Mouse (Mus musculus): ENCODE results near the gene Psmb1.
"Not testable (repeated sequence)": the region's sequence is repeated elsewhere in the genome, so short reads cannot be mapped to it uniquely, and the experiment has no call there.

Psmb1 gene

GRCm38 (mm10) chr17:15461921-15462495, 37.5 kb downstream of the Psmb1 start:
- peak in 1 of 2 experiments; percentile 15 for DNase-seq (ENCODE audit: low spot score in 2 of 2)

- no peak for DNase-seq (ENCODE audit: low spot score in 2 of 2)
Observed at GRCm38 (mm10) chr17:15459761-15460160, 39.8 kb downstream of the Psmb1 start.

GRCm38 (mm10) chr17:15456595-15456994, 43.0 kb downstream of the Psmb1 start:
- DNase-seq (ENCODE audit: low spot score in 2 of 2), result no peak

- no peak for DNase-seq (ENCODE audit: low spot score in 2 of 2)
Observed at GRCm38 (mm10) chr17:15455203-15455602, 44.3 kb downstream of the Psmb1 start.

GRCm38 (mm10) chr17:15449606-15450005, 49.9 kb downstream of the Psmb1 start:
- DNase-seq (ENCODE audit: low spot score in 2 of 2), result no peak

- not testable (repeated sequence) for DNase-seq (ENCODE audit: low spot score in 2 of 2)
Observed at GRCm38 (mm10) chr17:15449144-15449543, 50.4 kb downstream of the Psmb1 start.

GRCm38 (mm10) chr17:15447831-15448230, 51.7 kb downstream of the Psmb1 start:
- DNase-seq (ENCODE audit: low spot score in 2 of 2), result no peak

DNA sequence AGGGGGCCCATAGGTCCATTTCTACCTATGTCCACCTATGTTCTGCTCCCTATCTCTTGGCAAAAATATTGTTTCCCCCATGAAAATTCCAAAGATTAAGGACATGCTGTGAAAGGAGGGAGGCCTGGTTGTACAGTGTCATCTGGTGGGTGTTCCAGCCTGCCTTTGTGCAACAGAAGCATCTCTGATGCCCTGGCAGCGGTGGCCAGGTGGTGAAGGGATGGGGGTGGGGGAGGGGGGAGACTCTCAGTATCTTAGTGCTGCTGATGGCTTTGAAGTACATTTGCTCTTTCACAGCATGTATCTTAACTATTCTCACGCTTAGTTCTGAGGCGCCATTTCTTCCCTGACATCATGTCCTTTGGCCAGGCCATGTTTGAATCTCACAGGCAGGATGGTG, 54.1 kb downstream of the Psmb1 start:
- no peak for DNase-seq (ENCODE audit: low spot score in 2 of 2)

DNA sequence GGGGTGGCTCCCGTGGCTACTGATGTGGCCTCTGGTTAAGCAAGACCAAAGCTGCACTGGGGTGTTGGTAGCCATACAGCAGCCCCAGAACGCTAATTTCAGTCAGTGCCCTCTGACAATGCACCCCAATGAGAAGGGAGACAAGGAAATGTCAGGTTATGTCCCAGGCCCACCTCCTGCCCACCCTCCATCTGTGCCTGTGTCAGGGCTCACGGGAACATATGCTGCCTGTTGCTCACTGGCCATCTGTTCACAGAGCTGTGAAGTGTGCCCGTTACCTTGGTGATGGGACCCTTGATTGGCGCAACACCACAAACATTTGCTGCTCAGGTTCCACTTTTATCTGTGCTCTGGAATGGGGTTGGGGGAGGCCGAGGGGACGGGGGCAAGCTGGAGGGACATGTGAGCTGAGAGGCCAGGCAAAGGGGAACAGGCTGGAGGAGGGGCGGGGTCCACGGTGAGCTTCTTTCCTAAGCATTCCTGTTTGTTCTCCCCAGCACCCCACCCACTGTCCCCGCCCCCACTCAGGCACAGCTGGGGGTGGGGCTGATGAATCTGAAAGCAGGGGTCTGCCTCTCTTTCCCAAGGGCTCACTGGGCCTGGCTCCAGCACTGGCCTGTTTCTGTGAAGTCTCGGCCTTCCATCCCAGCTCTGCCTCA, 59.0 kb downstream of the Psmb1 start:
- DNase-seq (ENCODE audit: low spot score in 2 of 2), result peak in 1 of 2 experiments; percentile 18

DNA sequence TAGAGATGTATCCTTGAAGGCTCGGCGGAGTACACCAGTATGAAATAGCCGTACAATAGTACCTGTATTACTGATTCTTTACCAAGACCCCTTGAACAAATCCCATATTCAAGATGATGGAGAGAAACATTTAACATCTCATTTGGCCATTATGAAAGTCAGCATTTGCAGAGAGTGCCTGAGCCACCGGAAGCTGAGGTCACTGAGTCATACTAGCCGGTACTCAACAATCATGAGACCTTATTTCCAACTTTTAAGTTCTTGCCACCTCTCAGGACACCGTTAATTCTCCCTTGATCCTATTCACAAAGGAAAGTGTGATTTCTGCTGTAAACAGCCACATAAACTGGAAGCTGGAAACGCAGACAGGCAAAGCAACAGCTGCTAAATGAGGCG, 59.5 kb downstream of the Psmb1 start:
- DNase-seq (ENCODE audit: low spot score in 2 of 2), result no peak

DNA sequence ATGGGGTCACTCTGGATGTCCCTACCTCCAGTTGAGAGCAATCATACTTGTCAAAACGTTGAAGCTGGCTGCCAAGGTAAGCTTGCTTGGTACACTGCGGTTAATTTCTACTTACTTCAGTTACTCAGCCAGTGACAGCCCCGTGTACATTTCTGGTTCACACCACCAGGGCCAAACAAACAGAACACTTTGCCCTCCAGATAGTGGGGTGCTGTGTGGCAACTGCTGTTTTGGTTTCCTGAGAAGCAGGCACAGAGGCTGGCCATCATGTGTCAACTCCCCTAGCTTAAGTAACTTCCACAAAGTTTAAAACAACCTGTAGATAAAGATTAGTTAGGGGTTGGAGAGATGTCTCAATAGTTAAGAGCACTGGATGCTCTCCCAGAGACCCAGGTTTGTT, 64.8 kb downstream of the Psmb1 start:
- no peak for DNase-seq (ENCODE audit: low spot score in 2 of 2)

- no peak for DNase-seq (ENCODE audit: low spot score in 2 of 2)
Observed at GRCm38 (mm10) chr17:15432036-15432435, 67.5 kb downstream of the Psmb1 start.

DNA sequence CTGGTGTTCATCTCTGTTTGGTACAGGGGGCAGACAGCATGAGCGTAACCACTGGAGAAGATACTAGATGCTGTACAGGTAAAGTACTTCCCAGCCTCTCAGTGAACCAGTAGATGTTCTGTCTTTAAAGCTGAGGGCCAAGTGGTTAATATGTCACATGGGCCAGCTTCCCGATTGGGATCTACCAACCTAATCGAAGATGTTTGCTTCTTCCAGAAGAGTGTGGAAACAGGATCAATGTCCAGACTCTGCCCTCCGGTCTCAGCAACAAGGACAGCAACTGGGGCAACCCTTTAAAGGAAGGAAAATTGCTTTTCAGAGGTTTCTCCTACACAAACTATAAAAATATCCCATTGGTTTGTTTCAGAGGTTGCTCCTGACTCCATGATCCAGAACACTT, 68.0 kb downstream of the Psmb1 start:
- DNase-seq (ENCODE audit: low spot score in 2 of 2), result no peak

GRCm38 (mm10) chr17:15431021-15431514, 68.5 kb downstream of the Psmb1 start:
- DNase-seq (ENCODE audit: low spot score in 2 of 2), result no peak

DNA sequence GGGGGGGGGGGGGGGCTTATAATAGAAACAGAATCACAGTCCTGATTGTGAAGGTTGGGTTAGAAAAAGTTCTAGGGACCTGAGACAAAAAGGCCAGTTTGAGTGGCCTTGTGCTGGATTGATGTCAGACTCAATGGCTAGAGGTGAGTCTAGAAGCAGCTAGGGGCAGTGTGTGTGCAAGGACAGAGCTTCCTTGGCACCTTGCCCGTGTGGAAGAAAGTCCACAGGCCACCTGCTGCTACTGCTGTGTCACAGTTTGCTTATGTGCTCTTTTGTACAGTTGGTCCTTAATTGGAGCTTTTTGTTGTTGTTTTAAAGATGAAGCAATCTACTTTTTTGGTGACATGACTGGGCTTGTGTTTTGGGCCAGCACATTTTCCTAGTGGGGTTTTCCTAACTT, 69.6 kb downstream of the Psmb1 start:
- DNase-seq (ENCODE audit: low spot score in 2 of 2), result no peak

DNA sequence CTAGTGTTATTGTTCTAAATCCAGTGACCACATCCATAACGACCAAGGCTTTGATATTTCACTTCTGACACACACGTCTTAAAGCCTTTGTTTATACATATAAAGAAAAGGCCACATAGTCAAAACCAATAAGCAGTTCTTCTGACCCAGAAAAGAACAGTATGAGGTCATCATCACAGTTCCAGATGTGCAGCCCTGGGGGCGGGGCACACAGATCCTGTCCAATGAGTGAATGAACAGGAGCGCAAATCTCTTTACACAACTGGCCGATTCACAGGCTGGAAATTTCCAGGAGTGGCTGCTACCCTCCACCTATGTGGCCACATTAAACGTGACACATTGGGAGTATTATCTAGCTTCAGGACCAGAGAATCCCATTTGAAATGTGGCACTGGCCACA, 70.1 kb downstream of the Psmb1 start:
- DNase-seq (ENCODE audit: low spot score in 2 of 2), result no peak

GRCm38 (mm10) chr17:15425931-15426330, 73.6 kb downstream of the Psmb1 start:
- DNase-seq (ENCODE audit: low spot score in 2 of 2), result no peak

Measured in frontal cortex, postnatal 36 days (tissue).